Mouse (Mus musculus) hindbrain, embryonic 10.5 days (tissue): Measurements from ENCODE around the gene Dclre1a. TPM values are rescaled to one million over a fixed set of nuclear protein-coding genes. Genes with fewer than 3 reads are reported as not detected.
A peak's percentile ranks its signal among the peaks of the same experiment; 100 is the strongest.

ENCODE experiments used
- DNase-seq: peaks from one replicate; pipeline ENCODE4 v3.0.0-alpha.2; 2017; ENCODE audit warnings: low spot score
- H3K27ac ChIP-seq: fragments of 300-500 bp; sonication (generic); 2 replicates; pipeline ENCODE4 v1.5.1; 2016; ENCODE audit warnings: mild to moderate bottlenecking, moderate library complexity
- H3K27me3 ChIP-seq: fragments of 300-500 bp; sonication (generic); 2 replicates; pipeline ENCODE4 v1.6.1; 2016; ENCODE audit warnings: mild to moderate bottlenecking; ENCODE audit not compliant: poor library complexity, insufficient read depth, severe bottlenecking
- H3K36me3 ChIP-seq: fragments of 300-500 bp; sonication (generic); 2 replicates; pipeline ENCODE4 v1.6.1; 2016; ENCODE audit warnings: mild to moderate bottlenecking, moderate library complexity
- H3K4me1 ChIP-seq: fragments of 300-500 bp; sonication (generic); replicated peaks from 2 replicates; pipeline ENCODE4 v1.6.1; 2016; ENCODE audit warnings: mild to moderate bottlenecking
- H3K4me3 ChIP-seq: fragments of 300-500 bp; sonication (generic); 2 replicates; pipeline ENCODE4 v1.5.1; 2016; ENCODE audit warnings: mild to moderate bottlenecking, moderate library complexity
- H3K9me3 ChIP-seq: fragments of 300-500 bp; sonication (generic); 2 replicates; pipeline ENCODE4 v1.6.1; 2016; ENCODE audit warnings: mild to moderate bottlenecking, moderate library complexity
- WGBS: fragments of 180-500 bp; shearing (Covaris S2); methylation state at CpG from one replicate; pipeline ENCODE4 v1.1.7; 2016; 5-methylcytosine and 5-hydroxymethylcytosine counted together
- polyA plus RNA-seq: library from polyadenylated mRNA; unstranded; fragments of >200 nt; fragmentation: Nextera tagmentation; extraction: Ambion mirVana; gene quantifications from 2 replicates; pipeline ENCODE4 v1.2.1, GENCODE M21; 2016

Gene Dclre1a
- 13.8 and 17.8 TPM in 2 replicates for polyA plus RNA-seq

- Histone ChIP-seq H3K4me3 (peak within 1 kb of the TSS; percentile 94), H3K4me1 (peaks cover 30% of the 10 kb centered on the region), H3K36me3 (peaks cover 42% of the 10 kb centered on the region), H3K27me3 (no peaks in the 10 kb centered on the region), H3K9me3 (no peaks in the 10 kb centered on the region), H3K27ac (peak within 1 kb of the TSS; percentile 99)
- WGBS = 11% methylated on average over 20 of the region's 20 CpGs
- DNase-seq = peak; percentile 67
These were observed at the start of gene Dclre1a for GRCm38 (mm10) chr19:56547456-56548229. TSS of gene Dclre1a (minus strand) at chr19:56548222.

GRCm38 (mm10) chr19:56592472-56592871 is 44.5 kb upstream of the Dclre1a start:
- DNase-seq = no peak
- Histone ChIP-seq H3K9me3 (no peaks in the 10 kb centered on the region), H3K36me3 (peaks cover 98% of the 10 kb centered on the region), H3K27ac (no peak overlapping the region), H3K4me1 (no peaks in the 10 kb centered on the region), H3K27me3 (no peaks in the 10 kb centered on the region), H3K4me3 (no peak overlapping the region)
- WGBS = 95% methylated on average over 9 of the region's 9 CpGs

- H3K36me3 ChIP-seq = peaks cover 96% of the 10 kb centered on the region
- H3K4me1 ChIP-seq = no peaks in the 10 kb centered on the region
- H3K27me3 ChIP-seq = no peaks in the 10 kb centered on the region
- no peak overlapping the region for H3K4me3 ChIP-seq
- no peak for DNase-seq
- H3K9me3 ChIP-seq = no peaks in the 10 kb centered on the region
- WGBS = 93% methylated on average over 3 of the region's 3 CpGs
- no peak overlapping the region for H3K27ac ChIP-seq
These were observed 42.2 kb upstream of the Dclre1a start for GRCm38 (mm10) chr19:56590250-56590649.

GRCm38 (mm10) chr19:56589455-56589854 is 41.4 kb upstream of the Dclre1a start:
- no peaks in the 10 kb centered on the region for H3K27me3 ChIP-seq
- DNase-seq = no peak
- H3K36me3 ChIP-seq = peaks cover 91% of the 10 kb centered on the region
- H3K9me3 ChIP-seq = no peaks in the 10 kb centered on the region
- no peaks in the 10 kb centered on the region for H3K4me1 ChIP-seq
- 97% methylated on average over 5 of the region's 5 CpGs for WGBS
- H3K4me3 ChIP-seq = no peak overlapping the region
- no peak overlapping the region for H3K27ac ChIP-seq

- Histone ChIP-seq H3K27me3 (no peaks in the 10 kb centered on the region), H3K4me3 (no peak overlapping the region), H3K9me3 (no peaks in the 10 kb centered on the region), H3K36me3 (peaks cover 86% of the 10 kb centered on the region), H3K4me1 (no peaks in the 10 kb centered on the region), H3K27ac (no peak overlapping the region)
- WGBS = 93% methylated on average over 6 of the region's 6 CpGs
- DNase-seq = no peak
These were observed 41.0 kb upstream of the Dclre1a start for GRCm38 (mm10) chr19:56589008-56589407.

GRCm38 (mm10) chr19:56588205-56588626 is 40.2 kb upstream of the Dclre1a start:
- 94% methylated on average over 6 of the region's 6 CpGs for WGBS

GRCm38 (mm10) chr19:56586320-56586719 is 38.3 kb upstream of the Dclre1a start:
- DNase-seq = no peak
- H3K9me3 ChIP-seq = no peaks in the 10 kb centered on the region
- WGBS = 93% methylated on average over 8 of the region's 8 CpGs
- H3K27me3 ChIP-seq = no peaks in the 10 kb centered on the region
- H3K27ac ChIP-seq = no peak overlapping the region
- no peak overlapping the region for H3K4me3 ChIP-seq
- H3K4me1 ChIP-seq = no peaks in the 10 kb centered on the region
- peaks cover 81% of the 10 kb centered on the region for H3K36me3 ChIP-seq

More at GRCm38 (mm10) chr19:56588205-56588626, 40.2 kb upstream of the Dclre1a start:
- Histone ChIP-seq H3K27ac (no peak overlapping the region), H3K36me3 (peaks cover 83% of the 10 kb centered on the region), H3K4me3 (no peak overlapping the region), H3K27me3 (no peaks in the 10 kb centered on the region), H3K9me3 (no peaks in the 10 kb centered on the region), H3K4me1 (no peaks in the 10 kb centered on the region)
- no peak for DNase-seq

- no peaks in the 10 kb centered on the region for H3K9me3 ChIP-seq
- H3K27me3 ChIP-seq = no peaks in the 10 kb centered on the region
- no peak for DNase-seq
- WGBS = 91% methylated on average over 3 of the region's 3 CpGs
- no peaks in the 10 kb centered on the region for H3K4me1 ChIP-seq
- no peak overlapping the region for H3K27ac ChIP-seq
- no peak overlapping the region for H3K4me3 ChIP-seq
- H3K36me3 ChIP-seq = peaks cover 68% of the 10 kb centered on the region
These were observed 36.3 kb upstream of the Dclre1a start for GRCm38 (mm10) chr19:56584288-56584687.

- peaks cover 63% of the 10 kb centered on the region for H3K36me3 ChIP-seq
- WGBS = 84% methylated on average over 5 of the region's 5 CpGs
- H3K27ac ChIP-seq = no peak overlapping the region
These were observed 35.8 kb upstream of the Dclre1a start for GRCm38 (mm10) chr19:56583785-56584184.

GRCm38 (mm10) chr19:56581981-56582380 is 34.0 kb upstream of the Dclre1a start:
- WGBS = 91% methylated on average over 5 of the region's 5 CpGs

More at GRCm38 (mm10) chr19:56583785-56584184, 35.8 kb upstream of the Dclre1a start:
- Histone ChIP-seq H3K4me3 (no peak overlapping the region), H3K9me3 (no peaks in the 10 kb centered on the region), H3K27me3 (no peaks in the 10 kb centered on the region), H3K4me1 (no peaks in the 10 kb centered on the region)
- DNase-seq = no peak

GRCm38 (mm10) chr19:56577801-56578200 is 29.8 kb upstream of the Dclre1a start:
- peaks cover 53% of the 10 kb centered on the region for H3K36me3 ChIP-seq
- no peaks in the 10 kb centered on the region for H3K4me1 ChIP-seq
- 87% methylated on average over 1 of the region's 1 CpGs for WGBS

More at GRCm38 (mm10) chr19:56581981-56582380, 34.0 kb upstream of the Dclre1a start:
- no peak overlapping the region for H3K27ac ChIP-seq
- DNase-seq = no peak
- H3K36me3 ChIP-seq = peaks cover 60% of the 10 kb centered on the region
- H3K4me1 ChIP-seq = no peaks in the 10 kb centered on the region
- H3K9me3 ChIP-seq = no peaks in the 10 kb centered on the region
- no peak overlapping the region for H3K4me3 ChIP-seq
- no peaks in the 10 kb centered on the region for H3K27me3 ChIP-seq

GRCm38 (mm10) chr19:56573184-56573583 is 25.2 kb upstream of the Dclre1a start:
- Histone ChIP-seq H3K27me3 (no peaks in the 10 kb centered on the region), H3K36me3 (peaks cover 59% of the 10 kb centered on the region), H3K9me3 (no peaks in the 10 kb centered on the region), H3K27ac (no peak overlapping the region), H3K4me1 (no peaks in the 10 kb centered on the region), H3K4me3 (no peak overlapping the region)
- DNase-seq = no peak
- 94% methylated on average over 6 of the region's 6 CpGs for WGBS

More at GRCm38 (mm10) chr19:56577801-56578200, 29.8 kb upstream of the Dclre1a start:
- no peaks in the 10 kb centered on the region for H3K27me3 ChIP-seq
- no peak for DNase-seq
- no peaks in the 10 kb centered on the region for H3K9me3 ChIP-seq
- H3K27ac ChIP-seq = no peak overlapping the region
- no peak overlapping the region for H3K4me3 ChIP-seq

GRCm38 (mm10) chr19:56571913-56572312 is 23.9 kb upstream of the Dclre1a start:
- DNase-seq = no peak
- WGBS = 94% methylated on average over 5 of the region's 5 CpGs
- peaks cover 46% of the 10 kb centered on the region for H3K36me3 ChIP-seq
- no peaks in the 10 kb centered on the region for H3K9me3 ChIP-seq
- no peak overlapping the region for H3K4me3 ChIP-seq
- H3K27me3 ChIP-seq = no peaks in the 10 kb centered on the region
- no peak overlapping the region for H3K27ac ChIP-seq
- no peaks in the 10 kb centered on the region for H3K4me1 ChIP-seq
